Mouse (Mus musculus): ENCODE data around the gene Aebp1. TPM values are rescaled to one million over a fixed set of nuclear protein-coding genes. Genes with fewer than 3 reads are reported as not detected.

The Aebp1 gene
- polyA plus RNA-seq, 1 experiment from 2014 or later, result 66.9 TPM

- Histone ChIP-seq H3K27ac (replicated peaks) (no peak overlapping the region), H3K4me1 (peaks cover 38% of the 10 kb centered on the region), H3K4me3 (replicated peaks) (no peak overlapping the region), H3K36me3 (no peaks in the 10 kb centered on the region), H3K4me2 (replicated peaks) (no peak overlapping the region), H3K9me3 (replicated peaks) (no peaks in the 10 kb centered on the region), H3K27me3 (0 out of 2 replicates have a peak, but pooled peaks cover 4% of the 10 kb centered on the region), H3K9ac (no peak overlapping the region)
- 32% methylated on average over 10 of the region's 10 CpGs for WGBS
- ATAC-seq (ENCODE audit: insufficient number of reproducible peaks, low FRiP score, low TSS enrichment, low read depth), result no peak
These were observed 36.1 kb downstream of the Aebp1 start for GRCm38 (mm10) chr11:5897839-5898238.

GRCm38 (mm10) chr11:5898531-5898930, 36.8 kb downstream of the Aebp1 start, which contains the start of gene Myl7:
TSS of gene Myl7 (minus strand) at chr11:5898782.
- Histone ChIP-seq H3K4me3 (replicated peaks) (no peak within 1 kb of the TSS), H3K36me3 (no peaks in the 10 kb centered on the region), H3K4me2 (replicated peaks) (no peak within 1 kb of the TSS), H3K27ac (replicated peaks) (no peak within 1 kb of the TSS), H3K4me1 (peaks cover 38% of the 10 kb centered on the region), H3K9ac (no peak within 1 kb of the TSS), H3K27me3 (0 out of 2 replicates have a peak, but pooled peaks cover 4% of the 10 kb centered on the region), H3K9me3 (replicated peaks) (no peaks in the 10 kb centered on the region)
- WGBS, result 72% methylated on average over 5 of the region's 5 CpGs
- ATAC-seq (ENCODE audit: insufficient number of reproducible peaks, low FRiP score, low TSS enrichment, low read depth), result no peak

GRCm38 (mm10) chr11:5899286-5899685, 37.5 kb downstream of the Aebp1 start:
- WGBS, result 72% methylated on average over 10 of the region's 10 CpGs
- H3K27me3 ChIP-seq, result 0 out of 2 replicates have a peak, but pooled peaks cover 4% of the 10 kb centered on the region

GRCm38 (mm10) chr11:5901320-5901719, 39.6 kb downstream of the Aebp1 start:
- Histone ChIP-seq H3K36me3 (no peaks in the 10 kb centered on the region), H3K27ac (replicated peaks) (no peak overlapping the region), H3K4me2 (replicated peaks) (peak overlapping the region; percentile 63), H3K4me3 (replicated peaks) (peak overlapping the region; percentile 44), H3K9ac (peak overlapping the region; percentile 33), H3K9me3 (replicated peaks) (no peaks in the 10 kb centered on the region), H3K27me3 (0 out of 2 replicates have a peak, but pooled peaks cover 4% of the 10 kb centered on the region), H3K4me1 (peaks cover 38% of the 10 kb centered on the region)
- 32% methylated on average over 3 of the region's 3 CpGs for WGBS
- ATAC-seq (ENCODE audit: insufficient number of reproducible peaks, low FRiP score, low TSS enrichment, low read depth), result no peak

More at GRCm38 (mm10) chr11:5899286-5899685, 37.5 kb downstream of the Aebp1 start:
- Histone ChIP-seq H3K4me1 (peaks cover 38% of the 10 kb centered on the region), H3K9me3 (replicated peaks) (no peaks in the 10 kb centered on the region), H3K27ac (replicated peaks) (no peak overlapping the region), H3K36me3 (no peaks in the 10 kb centered on the region), H3K4me3 (replicated peaks) (no peak overlapping the region), H3K9ac (no peak overlapping the region), H3K4me2 (replicated peaks) (no peak overlapping the region)
- no peak for ATAC-seq (ENCODE audit: insufficient number of reproducible peaks, low FRiP score, low TSS enrichment, low read depth)

- H3K36me3 ChIP-seq, result no peaks in the 10 kb centered on the region
- peak overlapping the region; percentile 33 for H3K9ac ChIP-seq
- H3K9me3 ChIP-seq (replicated peaks), result no peaks in the 10 kb centered on the region
- H3K27ac ChIP-seq (replicated peaks), result no peak overlapping the region
- 0 out of 2 replicates have a peak, but pooled peaks cover 4% of the 10 kb centered on the region for H3K27me3 ChIP-seq
- peak; percentile 69 for ATAC-seq (ENCODE audit: insufficient number of reproducible peaks, low FRiP score, low TSS enrichment, low read depth)
- H3K4me1 ChIP-seq, result peaks cover 33% of the 10 kb centered on the region
- peak overlapping the region; percentile 63 for H3K4me2 ChIP-seq (replicated peaks)
- under 1% methylated on average over 32 of the region's 32 CpGs for WGBS
- peak overlapping the region; percentile 44 for H3K4me3 ChIP-seq (replicated peaks)
These were observed 40.2 kb downstream of the Aebp1 start for GRCm38 (mm10) chr11:5901950-5902349.

- H3K4me3 ChIP-seq (replicated peaks), result peak overlapping the region; percentile 44
- H3K36me3 ChIP-seq, result no peaks in the 10 kb centered on the region
- peaks cover 28% of the 10 kb centered on the region for H3K4me1 ChIP-seq
- WGBS, result 16% methylated on average over 6 of the region's 6 CpGs
- peak overlapping the region; percentile 33; the same call in 1 of the 2 replicates for H3K9ac ChIP-seq
- no peaks in the 10 kb centered on the region for H3K9me3 ChIP-seq (replicated peaks)
- peak overlapping the region; percentile 63 for H3K4me2 ChIP-seq (replicated peaks)
- 0 out of 2 replicates have a peak, but pooled peaks cover 4% of the 10 kb centered on the region for H3K27me3 ChIP-seq
- no peak for ATAC-seq (ENCODE audit: insufficient number of reproducible peaks, low FRiP score, low TSS enrichment, low read depth)
- H3K27ac ChIP-seq (replicated peaks), result no peak overlapping the region
These were observed 40.6 kb downstream of the Aebp1 start for GRCm38 (mm10) chr11:5902390-5902789.

- ATAC-seq (ENCODE audit: insufficient number of reproducible peaks, low FRiP score, low TSS enrichment, low read depth), result no peak
- peaks cover 17% of the 10 kb centered on the region for H3K4me1 ChIP-seq
- H3K27me3 ChIP-seq, result 0 out of 2 replicates have a peak, but pooled peaks cover 4% of the 10 kb centered on the region
- no peak overlapping the region for H3K9ac ChIP-seq
- H3K36me3 ChIP-seq, result no peaks in the 10 kb centered on the region
- WGBS, result 73% methylated on average over 2 of the region's 2 CpGs
- no peak overlapping the region for H3K4me2 ChIP-seq (replicated peaks)
- no peaks in the 10 kb centered on the region for H3K9me3 ChIP-seq (replicated peaks)
- no peak overlapping the region for H3K4me3 ChIP-seq (replicated peaks)
- H3K27ac ChIP-seq (replicated peaks), result no peak overlapping the region
These were observed 42.1 kb downstream of the Aebp1 start for GRCm38 (mm10) chr11:5903844-5904243.

- Histone ChIP-seq H3K9me3 (replicated peaks) (no peaks in the 10 kb centered on the region), H3K4me2 (replicated peaks) (no peak overlapping the region), H3K36me3 (no peaks in the 10 kb centered on the region), H3K4me1 (peaks cover 17% of the 10 kb centered on the region), H3K27ac (replicated peaks) (no peak overlapping the region), H3K9ac (no peak overlapping the region), H3K4me3 (replicated peaks) (no peak overlapping the region), H3K27me3 (0 out of 2 replicates have a peak, but pooled peaks cover 4% of the 10 kb centered on the region)
- 78% methylated on average over 19 of the region's 19 CpGs for WGBS
- ATAC-seq (ENCODE audit: insufficient number of reproducible peaks, low FRiP score, low TSS enrichment, low read depth), result no peak
These were observed 42.6 kb downstream of the Aebp1 start for GRCm38 (mm10) chr11:5904357-5904756.

- Histone ChIP-seq H3K9ac (no peak overlapping the region), H3K4me3 (replicated peaks) (no peak overlapping the region), H3K27me3 (0 out of 2 replicates have a peak, but pooled peaks cover 4% of the 10 kb centered on the region), H3K27ac (replicated peaks) (no peak overlapping the region), H3K4me2 (replicated peaks) (no peak overlapping the region), H3K9me3 (replicated peaks) (no peaks in the 10 kb centered on the region), H3K36me3 (no peaks in the 10 kb centered on the region), H3K4me1 (peaks cover 17% of the 10 kb centered on the region)
- 92% methylated on average over 6 of the region's 6 CpGs for WGBS
- no peak for ATAC-seq (ENCODE audit: insufficient number of reproducible peaks, low FRiP score, low TSS enrichment, low read depth)
These were observed 43.1 kb downstream of the Aebp1 start for GRCm38 (mm10) chr11:5904871-5905270.

GRCm38 (mm10) chr11:5905778-5906518, 44.2 kb downstream of the Aebp1 start:
- Histone ChIP-seq H3K4me1 (peaks cover 17% of the 10 kb centered on the region), H3K4me2 (replicated peaks) (no peak overlapping the region), H3K27ac (replicated peaks) (no peak overlapping the region), H3K27me3 (no peaks in the 10 kb centered on the region), H3K36me3 (no peaks in the 10 kb centered on the region), H3K9me3 (replicated peaks) (no peaks in the 10 kb centered on the region), H3K9ac (no peak overlapping the region), H3K4me3 (replicated peaks) (no peak overlapping the region)
- WGBS, result 75% methylated on average over 10 of the region's 10 CpGs
- no peak for ATAC-seq (ENCODE audit: insufficient number of reproducible peaks, low FRiP score, low TSS enrichment, low read depth)

GRCm38 (mm10) chr11:5907096-5907495, 45.3 kb downstream of the Aebp1 start:
- H3K27me3 ChIP-seq, result no peaks in the 10 kb centered on the region
- 64% methylated on average over 5 of the region's 5 CpGs for WGBS

More at GRCm38 (mm10) chr11:5907096-5907495, 45.3 kb downstream of the Aebp1 start:
- H3K4me3 ChIP-seq (replicated peaks), result no peak overlapping the region
- H3K4me2 ChIP-seq (replicated peaks), result no peak overlapping the region
- no peak for ATAC-seq (ENCODE audit: insufficient number of reproducible peaks, low FRiP score, low TSS enrichment, low read depth)
- no peaks in the 10 kb centered on the region for H3K9me3 ChIP-seq (replicated peaks)
- no peak overlapping the region for H3K9ac ChIP-seq
- H3K4me1 ChIP-seq, result peaks cover 6% of the 10 kb centered on the region
- H3K27ac ChIP-seq (replicated peaks), result no peak overlapping the region
- H3K36me3 ChIP-seq, result no peaks in the 10 kb centered on the region
